Mouse (Mus musculus): ENCODE results near the gene Rab12. TPM values are rescaled to one million over a fixed set of nuclear protein-coding genes. Genes with fewer than 3 reads are reported as not detected.

The Rab12 gene
- polyA plus RNA-seq, 1 experiment from 2014 or later, result 42.8 TPM

DNA sequence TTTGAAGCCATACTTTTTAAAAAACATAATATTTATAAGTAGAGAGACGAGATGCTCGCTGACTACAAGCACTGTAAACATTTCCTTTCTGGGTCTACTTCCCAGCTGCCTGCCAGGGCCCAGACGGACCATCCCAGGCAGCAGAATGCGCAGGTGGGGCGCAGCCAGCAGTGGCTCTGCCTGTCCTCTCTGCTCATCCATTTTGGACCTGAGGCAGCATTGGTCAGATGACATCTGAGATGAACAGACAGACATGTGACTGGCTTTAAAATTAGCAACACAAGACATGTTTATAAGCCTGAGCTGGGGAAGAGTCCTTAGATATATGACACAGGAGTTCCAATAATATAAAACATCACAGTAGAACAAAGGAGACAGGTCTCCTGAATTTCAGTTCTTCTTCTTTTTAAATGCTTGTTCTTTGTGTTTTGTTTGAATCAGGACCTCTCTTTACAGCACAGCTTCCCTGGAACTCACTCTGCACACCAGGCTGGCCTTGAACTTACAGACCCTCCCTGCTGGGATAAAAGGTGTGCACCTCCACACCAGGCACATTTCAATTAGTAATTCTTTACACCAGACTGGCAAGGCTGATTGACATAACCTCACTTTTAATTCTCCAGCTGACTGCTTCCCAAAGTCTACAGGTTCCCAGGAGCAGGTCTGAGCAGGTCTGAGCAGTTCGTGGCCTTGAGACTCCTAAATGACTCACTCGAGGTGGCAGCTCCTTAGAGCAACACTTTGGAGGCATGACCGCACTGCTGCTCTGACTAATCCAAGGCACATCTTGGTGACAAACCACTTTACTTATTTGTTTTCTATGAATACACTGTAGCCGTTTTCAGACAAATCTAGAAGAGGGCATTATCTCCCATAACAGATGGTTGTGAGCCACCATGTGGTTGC is 12.2 kb downstream of the Rab12 start:
- Histone ChIP-seq H3K9ac (replicated peaks; ENCODE audit: low read depth, low read length) (no peak overlapping the region), H3K27me3 (ENCODE audit: control insufficient read depth, insufficient read depth, low read length) (no peaks in the 10 kb centered on the region), H3K9me3 (ENCODE audit: control insufficient read depth, low read depth, low read length) (no peaks in the 10 kb centered on the region), H3K4me2 (replicated peaks; ENCODE audit: low read depth, low read length) (no peak overlapping the region), H3K36me3 (ENCODE audit: control insufficient read depth, insufficient read depth, low read length) (peaks cover 16% of the 10 kb centered on the region), H3K27ac (ENCODE audit: low read length) (no peak overlapping the region), H3K4me3 (ENCODE audit: low read depth, low read length) (no peak overlapping the region), H3K4me1 (ENCODE audit: control insufficient read depth, insufficient read depth, low read length) (peaks cover 10% of the 10 kb centered on the region; the same call in 1 of the 2 replicates)
- 76% methylated on average over 9 of the region's 9 CpGs for WGBS
- peak; percentile 30; the same call in 1 of the 2 replicates for ATAC-seq (ENCODE audit: insufficient number of reproducible peaks, insufficient read depth, low FRiP score, low read depth)

DNA sequence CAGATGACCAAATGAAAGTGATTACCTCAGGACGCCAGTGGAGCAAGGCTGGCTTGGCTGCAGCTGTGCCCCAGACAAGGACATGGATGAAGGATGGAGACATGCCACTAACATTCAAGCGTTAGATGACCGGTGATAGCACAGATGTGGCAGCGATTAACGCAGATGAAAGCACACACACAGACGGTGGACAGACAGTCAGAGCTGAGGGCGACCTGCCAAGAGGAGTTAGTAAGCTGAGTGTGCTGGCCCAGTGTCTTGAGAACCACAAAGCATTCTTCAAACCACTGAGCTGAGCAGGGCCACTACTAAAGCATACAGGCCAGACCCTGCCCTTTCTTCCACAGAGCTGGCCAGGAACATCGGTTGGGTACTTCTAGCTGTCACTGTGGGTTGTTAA is 14.6 kb downstream of the Rab12 start:
- Histone ChIP-seq H3K27me3 (ENCODE audit: control insufficient read depth, insufficient read depth, low read length) (no peaks in the 10 kb centered on the region), H3K27ac (ENCODE audit: low read length) (no peak overlapping the region), H3K4me1 (ENCODE audit: control insufficient read depth, insufficient read depth, low read length) (0 out of 2 replicates have a peak, but pooled peaks cover 2% of the 10 kb centered on the region), H3K4me3 (ENCODE audit: low read depth, low read length) (no peak overlapping the region), H3K9ac (replicated peaks; ENCODE audit: low read depth, low read length) (no peak overlapping the region), H3K4me2 (replicated peaks; ENCODE audit: low read depth, low read length) (no peak overlapping the region), H3K36me3 (ENCODE audit: control insufficient read depth, insufficient read depth, low read length) (peaks cover 23% of the 10 kb centered on the region), H3K9me3 (ENCODE audit: control insufficient read depth, low read depth, low read length) (no peaks in the 10 kb centered on the region)
- 89% methylated on average over 8 of the region's 8 CpGs for WGBS
- ATAC-seq (ENCODE audit: insufficient number of reproducible peaks, insufficient read depth, low FRiP score, low read depth), result no peak

DNA sequence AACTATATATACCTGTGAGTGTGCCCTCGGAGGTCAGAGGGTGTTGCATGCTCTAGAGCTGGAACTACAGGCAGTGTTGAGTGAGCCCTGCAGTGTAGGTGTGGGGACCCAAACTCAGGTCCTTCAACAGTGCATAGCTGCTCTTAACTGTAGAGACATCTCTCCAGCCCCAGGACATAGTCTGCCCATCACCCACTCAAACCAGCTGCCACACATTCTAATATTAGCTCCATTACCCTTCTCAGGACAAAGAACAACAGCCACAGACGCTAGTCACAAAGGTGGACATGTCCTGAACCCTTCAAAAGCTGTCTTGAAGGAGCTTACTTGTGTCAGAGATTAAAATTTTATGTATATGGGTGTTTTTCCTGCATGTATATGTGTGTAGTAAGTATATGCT is 15.3 kb downstream of the Rab12 start:
- Histone ChIP-seq H3K9ac (replicated peaks; ENCODE audit: low read depth, low read length) (no peak overlapping the region), H3K27me3 (ENCODE audit: control insufficient read depth, insufficient read depth, low read length) (no peaks in the 10 kb centered on the region), H3K9me3 (ENCODE audit: control insufficient read depth, low read depth, low read length) (no peaks in the 10 kb centered on the region), H3K36me3 (ENCODE audit: control insufficient read depth, insufficient read depth, low read length) (peaks cover 28% of the 10 kb centered on the region), H3K4me2 (replicated peaks; ENCODE audit: low read depth, low read length) (no peak overlapping the region), H3K4me3 (ENCODE audit: low read depth, low read length) (no peak overlapping the region), H3K27ac (ENCODE audit: low read length) (no peak overlapping the region), H3K4me1 (ENCODE audit: control insufficient read depth, insufficient read depth, low read length) (no peaks in the 10 kb centered on the region)
- WGBS, result 93% methylated on average over 2 of the region's 2 CpGs
- no peak for ATAC-seq (ENCODE audit: insufficient number of reproducible peaks, insufficient read depth, low FRiP score, low read depth)

DNA sequence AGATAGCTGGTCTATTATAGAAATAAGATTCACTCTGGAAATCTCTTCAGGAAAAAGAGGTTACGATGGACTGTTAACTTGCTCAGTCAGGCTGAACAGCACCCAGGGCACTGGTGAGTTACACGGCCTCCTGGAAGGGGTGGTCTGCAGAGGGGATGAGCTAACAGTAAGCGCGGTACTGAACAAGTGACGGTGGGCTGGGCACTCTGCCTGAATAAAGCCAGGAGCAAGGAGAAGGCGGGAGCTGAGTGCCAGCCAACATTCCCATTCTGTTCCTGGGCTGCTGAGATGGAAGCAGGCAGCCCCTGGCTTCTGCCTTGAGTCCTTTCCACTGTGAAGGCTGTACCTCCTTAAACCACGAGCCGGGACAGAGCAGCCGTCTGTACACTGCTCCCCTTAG is 16.1 kb downstream of the Rab12 start:
- Histone ChIP-seq H3K27ac (ENCODE audit: low read length) (no peak overlapping the region), H3K36me3 (ENCODE audit: control insufficient read depth, insufficient read depth, low read length) (peaks cover 33% of the 10 kb centered on the region), H3K4me3 (ENCODE audit: low read depth, low read length) (no peak overlapping the region), H3K4me1 (ENCODE audit: control insufficient read depth, insufficient read depth, low read length) (no peaks in the 10 kb centered on the region), H3K27me3 (ENCODE audit: control insufficient read depth, insufficient read depth, low read length) (no peaks in the 10 kb centered on the region), H3K9ac (replicated peaks; ENCODE audit: low read depth, low read length) (no peak overlapping the region), H3K4me2 (replicated peaks; ENCODE audit: low read depth, low read length) (no peak overlapping the region), H3K9me3 (ENCODE audit: control insufficient read depth, low read depth, low read length) (no peaks in the 10 kb centered on the region)
- 87% methylated on average over 9 of the region's 9 CpGs for WGBS
- no peak for ATAC-seq (ENCODE audit: insufficient number of reproducible peaks, insufficient read depth, low FRiP score, low read depth)

DNA sequence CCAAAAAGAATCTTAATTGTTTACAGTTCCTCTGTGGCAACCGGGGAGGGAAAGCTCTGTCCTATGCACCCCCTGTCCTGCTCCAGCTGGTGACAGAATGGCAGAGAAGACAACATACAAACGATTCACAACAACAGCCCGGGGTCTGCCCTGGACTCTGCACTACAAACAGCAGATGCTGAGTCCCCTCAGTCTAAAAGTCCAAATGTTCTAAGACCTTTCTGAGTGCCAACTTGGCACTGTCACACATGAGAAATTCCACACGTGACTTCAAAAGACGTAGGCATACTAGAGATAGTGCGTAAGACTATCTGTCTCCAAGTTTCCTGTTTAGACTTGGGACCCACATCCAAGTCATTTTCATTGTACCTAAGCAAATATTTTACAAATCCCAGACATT is 16.7 kb downstream of the Rab12 start:
- no peak overlapping the region for H3K27ac ChIP-seq (ENCODE audit: low read length)
- H3K4me1 ChIP-seq (ENCODE audit: control insufficient read depth, insufficient read depth, low read length), result no peaks in the 10 kb centered on the region
- ATAC-seq (ENCODE audit: insufficient number of reproducible peaks, insufficient read depth, low FRiP score, low read depth), result no peak
- H3K4me3 ChIP-seq (ENCODE audit: low read depth, low read length), result no peak overlapping the region
- no peaks in the 10 kb centered on the region for H3K27me3 ChIP-seq (ENCODE audit: control insufficient read depth, insufficient read depth, low read length)
- H3K9me3 ChIP-seq (ENCODE audit: control insufficient read depth, low read depth, low read length), result no peaks in the 10 kb centered on the region
- H3K4me2 ChIP-seq (replicated peaks; ENCODE audit: low read depth, low read length), result no peak overlapping the region
- H3K36me3 ChIP-seq (ENCODE audit: control insufficient read depth, insufficient read depth, low read length), result peaks cover 39% of the 10 kb centered on the region
- 90% methylated on average over 6 of the region's 6 CpGs for WGBS
- no peak overlapping the region for H3K9ac ChIP-seq (replicated peaks; ENCODE audit: low read depth, low read length)

DNA sequence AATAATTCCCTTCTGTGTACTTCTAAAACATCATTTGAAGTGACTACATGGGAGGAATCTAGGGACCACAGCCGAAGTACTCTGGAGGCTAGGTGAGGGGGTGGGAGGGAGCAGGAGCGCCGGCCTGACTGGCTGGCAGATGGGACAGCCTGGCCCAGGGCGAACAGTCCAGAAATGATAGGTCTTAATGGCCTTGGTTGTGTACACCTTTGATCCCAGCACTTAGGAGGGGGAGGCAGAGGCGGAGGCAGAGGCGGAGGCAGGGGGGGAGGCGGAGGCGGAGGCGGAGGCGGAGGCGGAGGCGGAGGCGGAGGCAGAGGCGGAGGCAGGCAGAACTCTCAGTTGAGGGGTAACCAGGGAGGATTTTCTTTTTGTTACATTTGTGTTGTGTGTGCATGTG is 20.9 kb downstream of the Rab12 start:
- no peak overlapping the region for H3K4me2 ChIP-seq (replicated peaks; ENCODE audit: low read depth, low read length)
- no peak overlapping the region for H3K4me3 ChIP-seq (ENCODE audit: low read depth, low read length)
- H3K36me3 ChIP-seq (ENCODE audit: control insufficient read depth, insufficient read depth, low read length), result peaks cover 59% of the 10 kb centered on the region
- 76% methylated on average over 14 of the region's 14 CpGs for WGBS
- no peak for ATAC-seq (ENCODE audit: insufficient number of reproducible peaks, insufficient read depth, low FRiP score, low read depth)
- H3K9me3 ChIP-seq (ENCODE audit: control insufficient read depth, low read depth, low read length), result no peaks in the 10 kb centered on the region
- no peaks in the 10 kb centered on the region for H3K27me3 ChIP-seq (ENCODE audit: control insufficient read depth, insufficient read depth, low read length)
- H3K4me1 ChIP-seq (ENCODE audit: control insufficient read depth, insufficient read depth, low read length), result no peaks in the 10 kb centered on the region
- no peak overlapping the region for H3K27ac ChIP-seq (ENCODE audit: low read length)
- H3K9ac ChIP-seq (replicated peaks; ENCODE audit: low read depth, low read length), result no peak overlapping the region

DNA sequence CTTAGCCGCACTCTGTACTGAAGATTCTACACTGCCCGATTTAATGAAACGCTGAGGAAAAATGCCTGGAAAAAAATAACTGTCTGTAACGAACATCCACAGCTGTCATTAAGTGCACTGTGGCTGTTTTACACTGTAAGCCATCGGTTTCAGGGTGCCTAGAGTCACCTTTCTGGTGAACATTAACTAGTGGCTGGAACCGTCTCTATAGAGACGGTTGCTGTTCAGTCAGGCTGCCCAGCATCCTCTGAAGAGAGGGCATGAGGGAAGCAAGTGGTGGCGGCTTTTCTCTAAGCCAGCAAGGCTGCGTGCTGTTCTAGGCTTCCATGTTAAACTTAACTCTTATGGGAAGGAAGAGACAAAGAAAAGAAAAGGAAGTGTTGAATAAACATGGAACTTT is 22.9 kb downstream of the Rab12 start:
- no peak overlapping the region for H3K27ac ChIP-seq (ENCODE audit: low read length)
- H3K4me3 ChIP-seq (ENCODE audit: low read depth, low read length), result no peak overlapping the region
- H3K4me2 ChIP-seq (replicated peaks; ENCODE audit: low read depth, low read length), result no peak overlapping the region
- H3K4me1 ChIP-seq (ENCODE audit: control insufficient read depth, insufficient read depth, low read length), result no peaks in the 10 kb centered on the region
- H3K27me3 ChIP-seq (ENCODE audit: control insufficient read depth, insufficient read depth, low read length), result no peaks in the 10 kb centered on the region
- 89% methylated on average over 9 of the region's 9 CpGs for WGBS
- H3K36me3 ChIP-seq (ENCODE audit: control insufficient read depth, insufficient read depth, low read length), result peaks cover 54% of the 10 kb centered on the region
- no peak for ATAC-seq (ENCODE audit: insufficient number of reproducible peaks, insufficient read depth, low FRiP score, low read depth)
- no peaks in the 10 kb centered on the region for H3K9me3 ChIP-seq (ENCODE audit: control insufficient read depth, low read depth, low read length)
- H3K9ac ChIP-seq (replicated peaks; ENCODE audit: low read depth, low read length), result no peak overlapping the region

DNA sequence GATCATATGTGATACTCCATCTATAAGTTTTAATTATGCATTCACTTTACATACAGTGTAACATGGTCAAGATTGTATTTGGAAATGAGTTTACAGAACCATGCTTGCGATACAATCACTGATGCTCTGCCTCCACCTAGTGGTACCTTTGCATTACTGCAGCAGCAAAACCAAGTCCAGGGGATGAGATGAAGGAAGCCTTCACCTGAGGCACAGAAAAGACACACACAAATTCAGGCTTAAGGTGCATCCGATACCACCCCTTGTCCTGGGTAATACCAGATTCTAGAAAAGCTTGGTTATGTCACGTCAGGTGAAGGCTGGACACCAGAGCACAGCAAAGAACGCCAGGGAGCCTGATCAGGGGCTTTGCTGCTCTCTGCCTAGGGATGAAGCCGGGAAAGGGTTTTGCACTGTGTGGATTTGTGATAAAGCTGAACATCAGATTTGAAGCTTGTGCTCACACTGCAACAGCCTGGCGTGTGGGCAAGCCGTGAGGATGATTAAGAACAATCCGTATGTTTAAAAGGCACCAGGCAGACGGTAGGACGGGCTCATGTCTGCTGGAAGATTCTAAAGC is 29.4 kb downstream of the Rab12 start:
- 41% methylated on average over 10 of the region's 10 CpGs for WGBS
- Histone ChIP-seq H3K9ac (replicated peaks; ENCODE audit: low read depth, low read length) (no peak overlapping the region), H3K36me3 (ENCODE audit: control insufficient read depth, insufficient read depth, low read length) (peaks cover 10% of the 10 kb centered on the region), H3K9me3 (ENCODE audit: control insufficient read depth, low read depth, low read length) (no peaks in the 10 kb centered on the region), H3K27me3 (ENCODE audit: control insufficient read depth, insufficient read depth, low read length) (no peaks in the 10 kb centered on the region), H3K4me3 (ENCODE audit: low read depth, low read length) (no peak overlapping the region), H3K4me1 (ENCODE audit: control insufficient read depth, insufficient read depth, low read length) (no peaks in the 10 kb centered on the region), H3K4me2 (replicated peaks; ENCODE audit: low read depth, low read length) (no peak overlapping the region), H3K27ac (ENCODE audit: low read length) (no peak overlapping the region)
- ATAC-seq (ENCODE audit: insufficient number of reproducible peaks, insufficient read depth, low FRiP score, low read depth), result 0 out of 2 replicates have a peak, but pooled peaks have one; percentile 10

Data from stomach, embryonic 14.5 days (tissue).